Mouse (Mus musculus) intestine, embryonic 14.5 days (tissue): Measurements from ENCODE around the gene Hnf1a. TPM values are rescaled to one million over a fixed set of nuclear protein-coding genes. Genes with fewer than 3 reads are reported as not detected.

Experiments used
- ATAC-seq: fragments of 200-750 bp; cut with Nextera tagmentation; replicated peaks from 2 replicates; pipeline ENCODE4 v1.8.0; 2017; ENCODE audit warnings: low read depth, moderate number of reproducible peaks, moderate TSS enrichment, moderate library complexity; ENCODE audit not compliant: low FRiP score, low TSS enrichment
- DNase-seq: peaks from one replicate; pipeline ENCODE4 v3.0.0-alpha.2; 2018; ENCODE audit warnings: low spot score
- H3K27ac ChIP-seq: fragments of 300-500 bp; sonication (generic); 2 replicates; pipeline ENCODE4 v1.5.1; 2014; ENCODE audit warnings: low read depth, mild to moderate bottlenecking, control low read depth
- H3K27me3 ChIP-seq: fragments of 300-500 bp; sonication (generic); replicated peaks from 2 replicates; pipeline ENCODE4 v1.6.1; 2014; ENCODE audit warnings: low read length, control low read depth; ENCODE audit not compliant: control insufficient read depth, insufficient read depth
- H3K36me3 ChIP-seq: fragments of 300-500 bp; sonication (generic); 2 replicates; pipeline ENCODE4 v1.6.1; 2014; ENCODE audit warnings: low read length, control low read depth; ENCODE audit not compliant: control insufficient read depth, insufficient read depth
- H3K4me1 ChIP-seq: fragments of 300-500 bp; sonication (generic); replicated peaks from 2 replicates; pipeline ENCODE4 v1.6.1; 2014; ENCODE audit warnings: low read length, control low read depth, mixed read lengths; ENCODE audit not compliant: control insufficient read depth, insufficient read depth
- H3K4me2 ChIP-seq: fragments of 300-500 bp; sonication (generic); 2 replicates; pipeline ENCODE4 v1.6.1; 2014; ENCODE audit warnings: low read length
- H3K4me3 ChIP-seq: fragments of 300-500 bp; sonication (generic); 2 replicates; pipeline ENCODE4 v1.5.1; 2014; ENCODE audit warnings: low read depth, low read length, control low read depth, mixed read lengths
- H3K9ac ChIP-seq: fragments of 300-500 bp; sonication (generic); 2 replicates; pipeline ENCODE4 v1.6.1; 2014; ENCODE audit warnings: mild to moderate bottlenecking, low read length
- H3K9me3 ChIP-seq: fragments of 300-500 bp; sonication (generic); 2 replicates; pipeline ENCODE4 v1.6.1; 2016; ENCODE audit warnings: low read length, control low read depth; ENCODE audit not compliant: control insufficient read depth
- WGBS: fragments of 180-500 bp; shearing (Covaris S2); extraction: QIAGEN DNeasy Blood & Tissue Kit; methylation state at CpG from one replicate; pipeline ENCODE4 v1.1.7; 2014; 5-methylcytosine and 5-hydroxymethylcytosine counted together
- polyA plus RNA-seq: library from polyadenylated mRNA; unstranded; fragments of >200 nt; fragmentation: Nextera tagmentation; extraction: Ambion mirVana; gene quantifications from 2 replicates; pipeline ENCODE4 v1.2.1, GENCODE M21; 2014

Gene Hnf1a
- polyA plus RNA-seq, 1 experiment from 2014 or later, result 10.0 TPM

GRCm38 (mm10) chr5:115010577-115011216 lies 39.8 kb upstream of the Hnf1a start, which contains the start of gene Sppl3:
Gene Sppl3 (plus strand): TSS chr5:115011137.
- no peaks in the 10 kb centered on the region for H3K9me3 ChIP-seq
- DNase-seq (peak; percentile 94), ATAC-seq (peak; percentile 93)
- WGBS, result under 1% methylated on average over 49 of the region's 65 CpGs
- no peaks in the 10 kb centered on the region for H3K27me3 ChIP-seq
- peak within 1 kb of the TSS; percentile 98 for H3K9ac ChIP-seq
- peak within 1 kb of the TSS; percentile 90 for H3K27ac ChIP-seq
- H3K4me3 ChIP-seq, result peak within 1 kb of the TSS; percentile 98
- peaks cover 15% of the 10 kb centered on the region for H3K4me1 ChIP-seq
- H3K36me3 ChIP-seq, result no peaks in the 10 kb centered on the region
- H3K4me2 ChIP-seq, result peak within 1 kb of the TSS; percentile 88

- Histone ChIP-seq H3K36me3 (no peaks in the 10 kb centered on the region), H3K9me3 (no peaks in the 10 kb centered on the region), H3K4me3 (no peak overlapping the region), H3K4me1 (peaks cover 15% of the 10 kb centered on the region), H3K27ac (no peak overlapping the region), H3K4me2 (peak overlapping the region; percentile 84), H3K9ac (no peak overlapping the region), H3K27me3 (no peaks in the 10 kb centered on the region)
- ATAC-seq, result no peak
- 34% methylated on average over 3 of the region's 3 CpGs for WGBS
- DNase-seq, result no peak
These were observed 39.1 kb upstream of the Hnf1a start for GRCm38 (mm10) chr5:115009961-115010360.

GRCm38 (mm10) chr5:115009143-115009542 lies 38.2 kb upstream of the Hnf1a start:
- DNase-seq, result no peak

GRCm38 (mm10) chr5:115008307-115008706 lies 37.4 kb upstream of the Hnf1a start:
- no peaks in the 10 kb centered on the region for H3K27me3 ChIP-seq
- ATAC-seq (no peak), DNase-seq (no peak)
- no peak overlapping the region for H3K9ac ChIP-seq
- H3K4me1 ChIP-seq, result peaks cover 13% of the 10 kb centered on the region
- no peaks in the 10 kb centered on the region for H3K36me3 ChIP-seq
- H3K4me3 ChIP-seq, result no peak overlapping the region
- 93% methylated on average over 7 of the region's 7 CpGs for WGBS
- H3K27ac ChIP-seq, result no peak overlapping the region
- H3K4me2 ChIP-seq, result no peak overlapping the region
- no peaks in the 10 kb centered on the region for H3K9me3 ChIP-seq

More at GRCm38 (mm10) chr5:115009143-115009542, 38.2 kb upstream of the Hnf1a start:
- Histone ChIP-seq H3K9me3 (no peaks in the 10 kb centered on the region), H3K36me3 (no peaks in the 10 kb centered on the region), H3K27me3 (no peaks in the 10 kb centered on the region), H3K9ac (no peak overlapping the region), H3K4me3 (no peak overlapping the region), H3K4me2 (no peak overlapping the region), H3K27ac (no peak overlapping the region), H3K4me1 (peaks cover 15% of the 10 kb centered on the region)
- 78% methylated on average over 6 of the region's 6 CpGs for WGBS
- ATAC-seq, result no peak

GRCm38 (mm10) chr5:115007768-115008167 lies 36.9 kb upstream of the Hnf1a start:
- WGBS, result 85% methylated on average over 5 of the region's 5 CpGs
- Histone ChIP-seq H3K27me3 (no peaks in the 10 kb centered on the region), H3K4me2 (no peak overlapping the region), H3K9me3 (no peaks in the 10 kb centered on the region), H3K9ac (no peak overlapping the region), H3K27ac (no peak overlapping the region), H3K4me3 (no peak overlapping the region), H3K4me1 (peaks cover 8% of the 10 kb centered on the region), H3K36me3 (no peaks in the 10 kb centered on the region)
- ATAC-seq (no peak), DNase-seq (no peak)

GRCm38 (mm10) chr5:115003224-115003873 lies 32.5 kb upstream of the Hnf1a start:
- Histone ChIP-seq H3K4me3 (no peak overlapping the region), H3K9me3 (no peaks in the 10 kb centered on the region), H3K9ac (no peak overlapping the region), H3K27ac (no peak overlapping the region), H3K27me3 (no peaks in the 10 kb centered on the region), H3K4me1 (no peaks in the 10 kb centered on the region), H3K4me2 (no peak overlapping the region), H3K36me3 (no peaks in the 10 kb centered on the region)
- DNase-seq (no peak), ATAC-seq (no peak)
- 79% methylated on average over 13 of the region's 13 CpGs for WGBS

GRCm38 (mm10) chr5:115002781-115003180 lies 31.9 kb upstream of the Hnf1a start:
- Histone ChIP-seq H3K4me2 (no peak overlapping the region), H3K9me3 (no peaks in the 10 kb centered on the region), H3K9ac (no peak overlapping the region), H3K36me3 (no peaks in the 10 kb centered on the region), H3K27ac (no peak overlapping the region), H3K4me3 (no peak overlapping the region), H3K27me3 (no peaks in the 10 kb centered on the region), H3K4me1 (no peaks in the 10 kb centered on the region)
- ATAC-seq (no peak), DNase-seq (no peak)
- 48% methylated on average over 6 of the region's 6 CpGs for WGBS

GRCm38 (mm10) chr5:115001464-115001863 lies 30.6 kb upstream of the Hnf1a start:
- 82% methylated on average over 8 of the region's 8 CpGs for WGBS
- Histone ChIP-seq H3K9ac (no peak overlapping the region), H3K27ac (no peak overlapping the region), H3K9me3 (no peaks in the 10 kb centered on the region), H3K4me2 (no peak overlapping the region), H3K4me3 (no peak overlapping the region), H3K27me3 (no peaks in the 10 kb centered on the region), H3K36me3 (no peaks in the 10 kb centered on the region), H3K4me1 (no peaks in the 10 kb centered on the region)
- ATAC-seq (no peak), DNase-seq (no peak)

- Histone ChIP-seq H3K27ac (no peak overlapping the region), H3K9me3 (no peaks in the 10 kb centered on the region), H3K4me3 (no peak overlapping the region), H3K36me3 (no peaks in the 10 kb centered on the region), H3K4me1 (no peaks in the 10 kb centered on the region), H3K9ac (no peak overlapping the region), H3K27me3 (no peaks in the 10 kb centered on the region), H3K4me2 (no peak overlapping the region)
- DNase-seq (no peak), ATAC-seq (no peak)
- WGBS, result 83% methylated on average over 2 of the region's 2 CpGs
These were observed 29.6 kb upstream of the Hnf1a start for GRCm38 (mm10) chr5:115000503-115000902.
